Comparison of ENCODE assay signal across 10 mouse cellular contexts in the genomic region with DNA sequence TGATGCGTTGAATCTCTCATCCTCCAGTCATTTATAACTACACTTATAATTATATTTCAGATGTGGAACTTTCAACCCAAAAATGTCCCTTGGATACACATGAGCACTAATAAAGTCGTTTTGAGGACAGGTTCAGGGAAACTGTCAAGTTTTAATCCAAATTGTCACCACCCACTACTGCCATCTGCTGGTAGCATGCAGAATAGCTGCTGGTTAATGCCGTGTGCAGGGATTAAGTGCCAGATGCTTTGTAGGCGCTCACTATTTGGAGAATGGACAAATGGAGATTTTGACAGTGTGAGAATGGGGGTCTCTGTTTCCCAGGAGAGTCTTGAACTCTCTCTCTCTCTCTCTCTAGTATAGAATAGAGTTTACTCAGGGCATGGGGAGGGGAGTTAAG. TPM values are rescaled to one million over a fixed set of nuclear protein-coding genes. Genes with fewer than 3 reads are reported as not detected.
A peak's percentile ranks its signal among the peaks of the same experiment; 100 is the strongest.
DNase-seq lines count a peak whose midpoint lies in the region; ATAC-seq and TF ChIP-seq lines count a peak whose summit lies in the region.
"Had no signal": no experiment of that assay in that cellular context is flagged by ENCODE, and none has a peak within 500 bp of the region (broad histone marks: within the 10 kb centered on the region; RNA-seq: fewer than 3 reads in every experiment).

No protein-coding gene starts in this region.

- in situ Hi-C loops in ES-E14 (cut with MboI; ENCODE audit: low sequenced_read_pairs in 2 of 2, unreplicated experiment in 2 of 2), result no loop called here

- H3K4me1 ChIP-seq in hindbrain, embryonic 11.5 days (replicated peaks; ENCODE audit: control insufficient read depth, insufficient read depth, low read length), result no peaks in the 10 kb centered on the region
- H3K4me1 ChIP-seq in hindbrain, embryonic 13.5 days (replicated peaks), result no peaks in the 10 kb centered on the region
- no peaks in the 10 kb centered on the region for H3K4me1 ChIP-seq in ES-E14 (ENCODE audit: control insufficient read depth in 2 of 2, insufficient read depth in 2 of 2, low read length in 2 of 2, poor library complexity in 1 of 2)
- H3K4me1 ChIP-seq: limb, embryonic 13.5 days had no signal

- no peak for ATAC-seq in hindbrain, embryonic 11.5 days (ENCODE audit: low FRiP score)
- ATAC-seq in hindbrain, embryonic 13.5 days (ENCODE audit: low FRiP score), result no peak

- H3K27ac ChIP-seq in hindbrain, embryonic 11.5 days (ENCODE audit: low read depth, low read length), result no peak overlapping the region
- H3K27ac ChIP-seq in hindbrain, embryonic 13.5 days, result no peak overlapping the region
- H3K27ac ChIP-seq in ES-E14 (ENCODE audit: insufficient read depth, low read depth, low read length, poor library complexity, severe bottlenecking), result no peak overlapping the region
- H3K27ac ChIP-seq: limb, embryonic 13.5 days had no signal

- no peaks in the 10 kb centered on the region for H3K36me3 ChIP-seq in hindbrain, embryonic 11.5 days (ENCODE audit: control insufficient read depth, insufficient read depth, low read length)
- H3K36me3 ChIP-seq in hindbrain, embryonic 13.5 days, result no peaks in the 10 kb centered on the region
- no peaks in the 10 kb centered on the region for H3K36me3 ChIP-seq in ES-E14 (ENCODE audit: control insufficient read depth, insufficient read depth, low read length, poor library complexity, severe bottlenecking)
- H3K36me3 ChIP-seq: limb, embryonic 13.5 days had no signal

- WGBS in hindbrain, embryonic 11.5 days, result 21% methylated on average over 4 of the region's 4 CpGs
- 19% methylated on average over 4 of the region's 4 CpGs for WGBS in hindbrain, embryonic 13.5 days

- H3K9me3 ChIP-seq in hindbrain, embryonic 11.5 days (ENCODE audit: control insufficient read depth, low read length), result no peaks in the 10 kb centered on the region
- H3K9me3 ChIP-seq in hindbrain, embryonic 13.5 days, result no peaks in the 10 kb centered on the region
- H3K9me3 ChIP-seq in ES-E14 (ENCODE audit: control insufficient read depth, insufficient read depth, low read depth, low read length), result no peaks in the 10 kb centered on the region
- H3K9me3 ChIP-seq: limb, embryonic 13.5 days had no signal

- no peaks in the 10 kb centered on the region for H3K27me3 ChIP-seq in hindbrain, embryonic 11.5 days (ENCODE audit: control insufficient read depth, insufficient read depth, low read length)
- H3K27me3 ChIP-seq in hindbrain, embryonic 13.5 days, result no peaks in the 10 kb centered on the region
- H3K27me3 ChIP-seq: limb, embryonic 13.5 days had no signal

- H3K9ac ChIP-seq in hindbrain, embryonic 11.5 days (ENCODE audit: low read depth, low read length), result no peak overlapping the region
- H3K9ac ChIP-seq in hindbrain, embryonic 13.5 days, result no peak overlapping the region
- H3K9ac ChIP-seq in ES-E14 (ENCODE audit: insufficient read depth, low read depth, low read length, poor library complexity, severe bottlenecking), result no peak overlapping the region
- H3K9ac ChIP-seq: limb, embryonic 13.5 days had no signal

- peak; percentile 80 for DNase-seq in hindbrain, embryonic 11.5 days (ENCODE audit: low spot score)
- peak; percentile 73 for DNase-seq in 3T3-L1 (ENCODE audit: low read depth, low spot score)
- no peak for DNase-seq in ES-E14 (ENCODE audit: low read depth, low spot score)
- peak; percentile 75 to 85 for DNase-seq in cerebellum, postnatal 10 days
- DNase-seq in heart, postnatal 36 days, result peak; percentile 44 to 45
- peak; percentile 76 for DNase-seq in mesoderm, embryonic 11.5 days (ENCODE audit: low read depth, low spot score)
- DNase-seq in thymus, postnatal 36 days, result peak; percentile 20 to 21

- H3K4me3 ChIP-seq in hindbrain, embryonic 11.5 days (ENCODE audit: low read depth, low read length), result no peak overlapping the region
- H3K4me3 ChIP-seq in hindbrain, embryonic 13.5 days, result no peak overlapping the region
- no peak overlapping the region for H3K4me3 ChIP-seq in ES-E14 (ENCODE audit: insufficient read depth in 1 of 2, low read depth in 1 of 2, low read length in 2 of 2, poor library complexity in 1 of 2, severe bottlenecking in 1 of 2)
- H3K4me3 ChIP-seq: erythroblast, embryonic 14.5 days; limb, embryonic 13.5 days had no signal

- intact Hi-C loops in heart, postnatal 36 days (cut with DNase I), result loop anchor here (2.0 to 5.0 kb wide), 3 partner anchors 270 to 505 kb away; no protein-coding TSS in a partner anchor

- H3K4me2 ChIP-seq in hindbrain, embryonic 11.5 days (replicated peaks; ENCODE audit: low read depth, low read length), result no peak overlapping the region
- H3K4me2 ChIP-seq in hindbrain, embryonic 13.5 days, result no peak overlapping the region
- H3K4me2 ChIP-seq: limb, embryonic 13.5 days had no signal

TF ChIP-seq in ES-E14, 5 proteins besides CTCF, POLR2A, EP300 and RAD21:
- 0 out of 2 replicates have a peak, but pooled peaks have one; percentile 33 for TF ChIP-seq ZC3H11A (IDR thresholded peaks at IDR 0.05; ENCODE audit: borderline replicate concordance, low read depth, low read length)
- TF ChIP-seq MAFK (IDR thresholded peaks at IDR 0.05; ENCODE audit: insufficient read depth, low read depth, low read length), result no peak
- no peak for TF ChIP-seq ZNF384 (IDR thresholded peaks at IDR 0.05; ENCODE audit: low read depth, low read length)
- no peak for TF ChIP-seq HCFC1 (IDR thresholded peaks at IDR 0.05; ENCODE audit: borderline replicate concordance, insufficient read depth, low read length)
- TF ChIP-seq CHD2 (IDR thresholded peaks at IDR 0.05; ENCODE audit: low read depth, low read length), result no peak
TF ChIP-seq in ES-E14: peak in this region for 1.

RNA-seq across cellular contexts. Expression of gene Carmil1, which starts 16.7 kb away (rescaled TPM):
- polyA plus RNA-seq in hindbrain, embryonic 11.5 days (2014; fragmentation: Nextera tagmentation; extraction: Ambion mirVana), result 18.3 and 20.0 TPM in 2 replicates
- polyA plus RNA-seq in hindbrain, embryonic 13.5 days (2015; fragmentation: Nextera tagmentation; extraction: Ambion mirVana), result 27.9 and 28.7 TPM in 2 replicates
- total RNA-seq in ES-E14 (2012; rRNA removed), result 14.0 and 17.0 TPM in 2 replicates
- 1 to 10 TPM; 7.1 to 9.5 TPM for total RNA-seq in heart, postnatal 36 days (2021)

RNA-seq across cellular contexts. Expression of gene Cmah, which starts 30.0 kb away (rescaled TPM):
- polyA plus RNA-seq in hindbrain, embryonic 11.5 days (2014; fragmentation: Nextera tagmentation; extraction: Ambion mirVana), result 0.33 and 0.43 TPM in 2 replicates
- 0.47 and 0.49 TPM in 2 replicates for polyA plus RNA-seq in hindbrain, embryonic 13.5 days (2015; fragmentation: Nextera tagmentation; extraction: Ambion mirVana)
- 0.05 and 0.18 TPM in 2 replicates for total RNA-seq in ES-E14 (2012; rRNA removed)
- 1 to 10 TPM; 3.0 to 3.7 TPM for total RNA-seq in heart, postnatal 36 days (2021)
